ENCODE assay signal across 25 mouse cellular contexts in the genomic region with DNA sequence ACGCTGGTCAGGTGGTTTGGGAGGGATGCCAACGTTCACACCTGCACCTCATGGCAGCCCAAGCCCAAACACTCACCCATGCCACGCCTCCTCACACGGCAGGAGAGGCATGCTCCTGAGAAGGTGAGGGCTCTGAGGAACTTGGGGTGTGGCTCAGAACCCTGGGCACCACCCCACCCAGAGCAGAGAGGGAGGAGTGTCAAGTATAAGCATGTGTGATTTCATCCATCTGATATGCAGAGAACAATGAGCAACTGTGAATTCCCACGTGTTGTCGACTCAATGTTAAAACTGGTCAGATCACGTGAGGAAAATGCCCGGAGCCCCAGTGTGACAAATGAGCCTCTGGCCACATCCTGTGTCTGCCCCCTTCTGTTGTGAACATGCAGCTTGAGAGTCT. TPM values are rescaled to one million over a fixed set of nuclear protein-coding genes. Genes with fewer than 3 reads are reported as not detected.
DNase-seq lines count a peak whose midpoint lies in the region; ATAC-seq lines count a peak whose summit lies in the region.
"Had no signal": no experiment of that assay in that cellular context is flagged by ENCODE, and none has a peak within 500 bp of the region (broad histone marks: within the 10 kb centered on the region; RNA-seq: fewer than 3 reads in every experiment).

No protein-coding gene starts in this region.

- H3K27me3 ChIP-seq in embryonic facial prominence, embryonic 14.5 days (replicated peaks; ENCODE audit: control insufficient read depth, insufficient read depth, low read length): no peaks in the 10 kb centered on the region
- H3K27me3 ChIP-seq in embryonic facial prominence, embryonic 10.5 days (replicated peaks; ENCODE audit: low read depth, poor library complexity, severe bottlenecking): no peaks in the 10 kb centered on the region
- no peaks in the 10 kb centered on the region for H3K27me3 ChIP-seq in lung, embryonic 16.5 days (ENCODE audit: control insufficient read depth, insufficient read depth, low read depth, low read length)
- H3K27me3 ChIP-seq: forebrain, embryonic 15.5 days; heart, embryonic 13.5 days; neural tube, embryonic 15.5 days had no signal

- DNase-seq in embryonic facial prominence, embryonic 14.5 days (ENCODE audit: low spot score): peak; percentile 27
- no peak for DNase-seq in embryonic facial prominence, embryonic 10.5 days (ENCODE audit: low spot score)
- peak; percentile 39 for DNase-seq in NIH3T3 (ENCODE audit: low read depth)
- DNase-seq in natural killer cell, adult 2 months (ENCODE audit: low spot score in 2 of 2): peak; percentile 52 to 79
- no peak for DNase-seq in left cerebral cortex, postnatal 10 days (ENCODE audit: extremely low spot score in 1 of 2, low spot score in 2 of 2)
- no peak for DNase-seq in embryo, embryonic 10.5 days (ENCODE audit: low spot score)
- no peak for DNase-seq in left cerebral cortex, adult 8-10 months (ENCODE audit: low spot score in 2 of 2)
- DNase-seq: cerebellum, adult 11 months; embryo, embryonic 11 days; heart, postnatal 36 days; kidney, adult 9 months; kidney, postnatal 4 days; liver; liver, postnatal 0 days had no signal

- H3K4me2 ChIP-seq in embryonic facial prominence, embryonic 14.5 days (ENCODE audit: low read depth, low read length): no peak overlapping the region
- H3K4me2 ChIP-seq in lung, embryonic 16.5 days (ENCODE audit: low read depth, low read length): no peak overlapping the region
- H3K4me2 ChIP-seq: forebrain, embryonic 15.5 days; heart, embryonic 13.5 days; neural tube, embryonic 15.5 days had no signal

- 81% methylated on average over 8 of the region's 8 CpGs for WGBS in embryonic facial prominence, embryonic 14.5 days
- 80% methylated on average over 8 of the region's 8 CpGs for WGBS in embryonic facial prominence, embryonic 10.5 days
- WGBS in lung, embryonic 16.5 days: 38% methylated on average over 8 of the region's 8 CpGs

- peaks cover 8% of the 10 kb centered on the region for H3K4me1 ChIP-seq in embryonic facial prominence, embryonic 14.5 days (ENCODE audit: control insufficient read depth, insufficient read depth, low read length)
- H3K4me1 ChIP-seq in embryonic facial prominence, embryonic 10.5 days: peaks cover 14% of the 10 kb centered on the region
- H3K4me1 ChIP-seq in lung, embryonic 16.5 days (replicated peaks; ENCODE audit: control insufficient read depth, insufficient read depth, low read length): peaks cover 7% of the 10 kb centered on the region; the same call in 1 of the 2 replicates

- intact Hi-C loops in left cerebral cortex, postnatal 10 days (cut with DNase I): no loop called here

- H3K27ac ChIP-seq in embryonic facial prominence, embryonic 14.5 days (replicated peaks; ENCODE audit: low read depth, low read length): no peak overlapping the region
- no peak overlapping the region for H3K27ac ChIP-seq in embryonic facial prominence, embryonic 10.5 days (replicated peaks)
- no peak overlapping the region for H3K27ac ChIP-seq in lung, embryonic 16.5 days (ENCODE audit: low read length)
- H3K27ac ChIP-seq: forebrain, embryonic 15.5 days; heart, embryonic 13.5 days; midbrain, embryonic 10.5 days; neural tube, embryonic 15.5 days had no signal

- H3K36me3 ChIP-seq in embryonic facial prominence, embryonic 14.5 days (ENCODE audit: control insufficient read depth, insufficient read depth, low read length): 0 out of 2 replicates have a peak, but pooled peaks cover 23% of the 10 kb centered on the region
- peaks cover 31% of the 10 kb centered on the region for H3K36me3 ChIP-seq in embryonic facial prominence, embryonic 10.5 days (replicated peaks)
- peaks cover 9% of the 10 kb centered on the region for H3K36me3 ChIP-seq in lung, embryonic 16.5 days (ENCODE audit: control insufficient read depth, insufficient read depth, low read length)

- no peaks in the 10 kb centered on the region for H3K9me3 ChIP-seq in embryonic facial prominence, embryonic 14.5 days (ENCODE audit: control insufficient read depth, low read length)
- H3K9me3 ChIP-seq in embryonic facial prominence, embryonic 10.5 days: no peaks in the 10 kb centered on the region
- no peaks in the 10 kb centered on the region for H3K9me3 ChIP-seq in lung, embryonic 16.5 days (ENCODE audit: control insufficient read depth, low read length)
- H3K9me3 ChIP-seq: forebrain, embryonic 15.5 days; G1E; heart, embryonic 13.5 days; midbrain, embryonic 10.5 days; neural tube, embryonic 15.5 days had no signal

- H3K4me3 ChIP-seq in embryonic facial prominence, embryonic 14.5 days (ENCODE audit: low read depth, low read length): no peak overlapping the region
- H3K4me3 ChIP-seq in embryonic facial prominence, embryonic 10.5 days: no peak overlapping the region
- H3K4me3 ChIP-seq in lung, embryonic 16.5 days (ENCODE audit: low read length): no peak overlapping the region
- H3K4me3 ChIP-seq: forebrain, embryonic 15.5 days; heart, embryonic 13.5 days; midbrain, embryonic 10.5 days; neural tube, embryonic 15.5 days had no signal

- H3K9ac ChIP-seq in embryonic facial prominence, embryonic 14.5 days (ENCODE audit: low read depth, low read length): no peak overlapping the region
- no peak overlapping the region for H3K9ac ChIP-seq in lung, embryonic 16.5 days (ENCODE audit: low read length)
- H3K9ac ChIP-seq: forebrain, embryonic 15.5 days; heart, embryonic 13.5 days; liver, postnatal 0 days; neural tube, embryonic 15.5 days had no signal

- ATAC-seq in embryonic facial prominence, embryonic 14.5 days (ENCODE audit: low read depth): 0 out of 2 replicates have a peak, but pooled peaks have one; percentile 18
- ATAC-seq in lung, embryonic 16.5 days (ENCODE audit: low read depth): peak; percentile 87
- ATAC-seq: forebrain, embryonic 15.5 days; hindbrain, embryonic 16.5 days; liver, postnatal 0 days had no signal

RNA-seq across cellular contexts. Expression of gene Fitm2, which starts 5.7 kb away (rescaled TPM):
- polyA plus RNA-seq in embryonic facial prominence, embryonic 14.5 days (2014; fragmentation: Nextera tagmentation; extraction: Ambion mirVana): 11.3 and 12.6 TPM in 2 replicates
- 9.4 and 10.5 TPM in 2 replicates for polyA plus RNA-seq in embryonic facial prominence, embryonic 10.5 days (2016; fragmentation: Nextera tagmentation; extraction: Ambion mirVana)
- polyA plus RNA-seq in lung, embryonic 16.5 days (2015; fragmentation: Nextera tagmentation; extraction: Ambion mirVana): 9.5 and 9.9 TPM in 2 replicates
- total RNA-seq in left cerebral cortex, postnatal 10 days (2021): 10 to 100 TPM; 17.0 to 18.9 TPM
- 10 to 100 TPM; 16.7 to 19.4 (median 17.9) TPM for total RNA-seq in left cerebral cortex, adult 8-10 months (2022)

RNA-seq across cellular contexts. Expression of gene R3hdml, which starts 25.3 kb away (rescaled TPM):
- polyA plus RNA-seq in embryonic facial prominence, embryonic 14.5 days (2014; fragmentation: Nextera tagmentation; extraction: Ambion mirVana): 0.15 and 0.25 TPM in 2 replicates
- polyA plus RNA-seq in embryonic facial prominence, embryonic 10.5 days (2016; fragmentation: Nextera tagmentation; extraction: Ambion mirVana): not detected in 2 replicates
- polyA plus RNA-seq in lung, embryonic 16.5 days (2015; fragmentation: Nextera tagmentation; extraction: Ambion mirVana): not detected in 2 replicates
- under 1 TPM in 1 of 2 experiments, not detected in 1; 0.55 TPM for total RNA-seq in left cerebral cortex, postnatal 10 days (2021)
- not detected for total RNA-seq in left cerebral cortex, adult 8-10 months (2022)
- total RNA-seq: adrenal gland, adult 8-10 months; G1E; granulocyte monocyte progenitor cell, adult 5-6 weeks; heart, postnatal 36 days; layer of hippocampus, postnatal 14 days; left cerebral cortex, postnatal 36 days had no signal
- polyA plus RNA-seq: forebrain, embryonic 15.5 days; G1E; heart, embryonic 13.5 days; liver, postnatal 0 days; midbrain, embryonic 10.5 days had no signal

RNA-seq across cellular contexts. Expression of gene Gdap1l1, which starts 28.5 kb away (rescaled TPM):
- 6.2 and 6.9 TPM in 2 replicates for polyA plus RNA-seq in embryonic facial prominence, embryonic 14.5 days (2014; fragmentation: Nextera tagmentation; extraction: Ambion mirVana)
- 7.6 and 9.1 TPM in 2 replicates for polyA plus RNA-seq in embryonic facial prominence, embryonic 10.5 days (2016; fragmentation: Nextera tagmentation; extraction: Ambion mirVana)
- polyA plus RNA-seq in lung, embryonic 16.5 days (2015; fragmentation: Nextera tagmentation; extraction: Ambion mirVana): 0.89 and 0.92 TPM in 2 replicates
- total RNA-seq in left cerebral cortex, postnatal 10 days (2021): 10 to 100 TPM; 95.2 to 95.5 TPM
- total RNA-seq in left cerebral cortex, adult 8-10 months (2022): 10 to 100 TPM; 61.0 to 66.6 (median 63.2) TPM
- total RNA-seq: granulocyte monocyte progenitor cell, adult 5-6 weeks; heart, postnatal 36 days had no signal
- polyA plus RNA-seq: G1E; liver, postnatal 0 days had no signal

RNA-seq across cellular contexts. Expression of gene Hnf4a, which starts 39.8 kb away (rescaled TPM):
- polyA plus RNA-seq in embryonic facial prominence, embryonic 14.5 days (2014; fragmentation: Nextera tagmentation; extraction: Ambion mirVana): not detected in 2 replicates
- polyA plus RNA-seq in embryonic facial prominence, embryonic 10.5 days (2016; fragmentation: Nextera tagmentation; extraction: Ambion mirVana): not detected in 2 replicates
- 0.34 TPM in 1 of 2 replicates, not detected in the other for polyA plus RNA-seq in lung, embryonic 16.5 days (2015; fragmentation: Nextera tagmentation; extraction: Ambion mirVana)
- not detected for total RNA-seq in left cerebral cortex, postnatal 10 days (2021)
- not detected for total RNA-seq in left cerebral cortex, adult 8-10 months (2022)
- total RNA-seq: heart, postnatal 36 days; layer of hippocampus, postnatal 14 days; left cerebral cortex, postnatal 36 days had no signal
- polyA plus RNA-seq: forebrain, embryonic 15.5 days; hindbrain, embryonic 16.5 days had no signal

RNA-seq across cellular contexts. Expression of gene Oser1, which starts 42.3 kb away (rescaled TPM):
- 79.0 and 82.1 TPM in 2 replicates for polyA plus RNA-seq in embryonic facial prominence, embryonic 14.5 days (2014; fragmentation: Nextera tagmentation; extraction: Ambion mirVana)
- polyA plus RNA-seq in embryonic facial prominence, embryonic 10.5 days (2016; fragmentation: Nextera tagmentation; extraction: Ambion mirVana): 94.0 and 99.5 TPM in 2 replicates
- 83.2 and 89.9 TPM in 2 replicates for polyA plus RNA-seq in lung, embryonic 16.5 days (2015; fragmentation: Nextera tagmentation; extraction: Ambion mirVana)
- 10 to 100 TPM; 19.5 to 21.6 TPM for total RNA-seq in left cerebral cortex, postnatal 10 days (2021)
- 10 to 100 TPM; 21.1 to 27.5 (median 27.1) TPM for total RNA-seq in left cerebral cortex, adult 8-10 months (2022)

Comparison
In these comparisons a context has a peak if more than half of its experiments do, and no peak if none do; other contexts are left out.
1. DNase-seq: peak in embryonic facial prominence, embryonic 14.5 days (single experiment), NIH3T3 (single experiment) and natural killer cell, adult 2 months (2 of 2); none in embryonic facial prominence, embryonic 10.5 days (single experiment), left cerebral cortex, postnatal 10 days (0 of 2), embryo, embryonic 10.5 days (single experiment) and left cerebral cortex, adult 8-10 months (0 of 2).